In the genomic region with DNA sequence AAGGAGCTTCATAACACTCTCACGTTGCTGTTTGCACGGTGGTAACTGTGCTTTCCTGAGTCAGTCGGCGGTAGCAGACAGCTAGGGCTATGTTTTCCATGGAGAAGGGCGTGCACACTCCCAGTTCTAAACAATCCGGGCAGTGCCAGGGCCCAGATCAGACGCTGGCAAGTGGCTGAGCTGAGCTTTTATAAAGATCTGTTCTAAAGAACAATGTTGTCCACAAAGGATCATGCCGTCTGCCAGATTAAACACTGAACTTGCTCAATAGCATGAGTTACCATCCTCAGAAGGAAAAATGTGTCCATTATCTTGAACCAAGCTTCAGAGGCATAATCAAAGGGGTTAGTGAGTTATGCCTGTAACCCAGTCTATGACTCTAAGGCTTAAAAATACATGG, we compare ENCODE assay signal across 13 mouse cellular contexts.
"Had no signal": no experiment of that assay in that cellular context is flagged by ENCODE, and none has a peak within 500 bp of the region (broad histone marks: within the 10 kb centered on the region; RNA-seq: fewer than 3 reads in every experiment).

No protein-coding gene starts in this region.

- H3K4me3 ChIP-seq: limb, embryonic 12.5 days; liver, embryonic 13.5 days; megakaryocyte, embryonic 14.5 days; midbrain, embryonic 12.5 days; neural tube, embryonic 12.5 days had no signal

- H3K9me3 ChIP-seq: limb, embryonic 12.5 days; liver, embryonic 13.5 days; midbrain, embryonic 12.5 days; neural tube, embryonic 12.5 days had no signal

- H3K36me3 ChIP-seq: liver, embryonic 13.5 days had no signal

- ATAC-seq: liver, postnatal 0 days had no signal

- H3K9ac ChIP-seq: limb, embryonic 12.5 days; liver, embryonic 13.5 days; liver, postnatal 0 days; midbrain, embryonic 12.5 days; neural tube, embryonic 12.5 days had no signal

- DNase-seq: kidney, adult 18-20 months; kidney, postnatal 10 days; kidney, postnatal 4 days; liver; liver, embryonic 13.5 days; liver, postnatal 0 days; thymus, adult 18-20 months; thymus, postnatal 14 days had no signal

- H3K4me1 ChIP-seq: liver, embryonic 13.5 days; megakaryocyte, embryonic 14.5 days had no signal

- H3K4me2 ChIP-seq: limb, embryonic 12.5 days; liver, embryonic 13.5 days; midbrain, embryonic 12.5 days; neural tube, embryonic 12.5 days had no signal

- H3K27me3 ChIP-seq: limb, embryonic 12.5 days; liver, embryonic 13.5 days; megakaryocyte, embryonic 14.5 days; midbrain, embryonic 12.5 days; neural tube, embryonic 12.5 days had no signal

- H3K27ac ChIP-seq: limb, embryonic 12.5 days; liver, embryonic 13.5 days; macrophage; midbrain, embryonic 12.5 days; neural tube, embryonic 12.5 days had no signal
